Mouse (Mus musculus) cerebellum, adult 2 months (tissue): Measurements from ENCODE around the gene Tchp. TPM values are rescaled to one million over a fixed set of nuclear protein-coding genes. Genes with fewer than 3 reads are reported as not detected.
A peak's percentile ranks its signal among the peaks of the same experiment; 100 is the strongest.

Experiments used
- DNase-seq, 2 experiments: peaks; one replicate each; pipeline ENCODE4 v3.0.0; 2021
- H3K27ac ChIP-seq: fragments of 200-500 bp; 2 replicates; pipeline ENCODE4 v1.5.1; 2012; ENCODE audit warnings: low read length, control low read depth, inconsistent platforms; ENCODE audit not compliant: insufficient read depth
- H3K27me3 ChIP-seq: fragments of 200-500 bp; 2 replicates; pipeline ENCODE4 v1.6.1; 2012; ENCODE audit warnings: inconsistent platforms, mild to moderate bottlenecking, low read length, moderate library complexity; ENCODE audit not compliant: control insufficient read depth, insufficient read depth
- H3K4me1 ChIP-seq: fragments of 200-500 bp; 2 replicates; pipeline ENCODE4 v1.6.1; 2011; ENCODE audit warnings: low read length; ENCODE audit not compliant: control insufficient read depth, insufficient read depth
- H3K4me3 ChIP-seq: fragments of 200-500 bp; replicated peaks from 2 replicates; pipeline ENCODE3; 2011; ENCODE audit warnings: mild to moderate bottlenecking, low read depth, low read length, control low read depth; ENCODE audit not compliant: insufficient read depth
- CTCF ChIP-seq: fragments of 200-500 bp; IDR thresholded peaks from 2 replicates; pipeline ENCODE4 v1.5.1; 2011; ENCODE audit warnings: low read depth, mild to moderate bottlenecking, control low read depth, low read length, moderate library complexity, borderline replicate concordance; ENCODE audit not compliant: insufficient read depth
- POLR2A ChIP-seq: fragments of 200-500 bp; IDR thresholded peaks from 2 replicates; pipeline ENCODE4 v1.6.1; 2011; ENCODE audit warnings: low read length, control low read depth, borderline replicate concordance; ENCODE audit not compliant: insufficient read depth
- WGBS: fragments of 180-500 bp; shearing (Covaris S2); methylation state at CpG from one replicate; pipeline ENCODE4 v1.1.7; 2018; 5-methylcytosine and 5-hydroxymethylcytosine counted together
- polyA plus RNA-seq: library from polyadenylated mRNA; depleted of rRNA; stranded (reverse); fragments of >200 nt; gene quantifications from 2 replicates; pipeline ENCODE4 v1.2.3, GENCODE M21; 2012

Tchp gene
- polyA plus RNA-seq, 1 experiment = 33.9 TPM

- no peak for TF ChIP-seq POLR2A
- TF ChIP-seq CTCF = peak; percentile 7; the same call in 1 of the 2 replicates
- H3K4me1 ChIP-seq = no peaks in the 10 kb centered on the region
- DNase-seq = no peak
- no peaks in the 10 kb centered on the region for H3K27me3 ChIP-seq
- no peak overlapping the region for H3K4me3 ChIP-seq
- WGBS = 86% methylated on average over 13 of the region's 13 CpGs
- H3K27ac ChIP-seq = no peak overlapping the region
These were observed 34.4 kb upstream of the Tchp start for GRCm38 (mm10) chr5:114673114-114673513.

- Histone ChIP-seq H3K4me3 (no peak overlapping the region), H3K27ac (no peak overlapping the region), H3K4me1 (peaks cover 1% of the 10 kb centered on the region; the same call in 1 of the 2 replicates), H3K27me3 (no peaks in the 10 kb centered on the region)
- 80% methylated on average over 8 of the region's 8 CpGs for WGBS
- DNase-seq = no peak
- TF ChIP-seq CTCF (no peak), POLR2A (no peak)
These were observed 33.0 kb upstream of the Tchp start for GRCm38 (mm10) chr5:114674594-114674993.

GRCm38 (mm10) chr5:114679841-114680591, 27.5 kb upstream of the Tchp start:
- Histone ChIP-seq H3K27ac (no peak overlapping the region), H3K4me3 (no peak overlapping the region), H3K4me1 (peaks cover 20% of the 10 kb centered on the region), H3K27me3 (no peaks in the 10 kb centered on the region)
- DNase-seq = peak in 1 of 2 experiments; percentile 31
- TF ChIP-seq POLR2A (no peak), CTCF (no peak)
- 54% methylated on average over 17 of the region's 17 CpGs for WGBS

GRCm38 (mm10) chr5:114680676-114681285, 26.8 kb upstream of the Tchp start:
- Histone ChIP-seq H3K4me1 (peaks cover 20% of the 10 kb centered on the region), H3K27me3 (no peaks in the 10 kb centered on the region), H3K27ac (no peak overlapping the region), H3K4me3 (no peak overlapping the region)
- no peak for DNase-seq
- WGBS = 94% methylated on average over 19 of the region's 19 CpGs
- no peak for TF ChIP-seq CTCF
- no peak for TF ChIP-seq POLR2A

- WGBS = 34% methylated on average over 8 of the region's 8 CpGs
- DNase-seq = peak; percentile 65 to 83
- H3K27ac ChIP-seq = no peak overlapping the region
These were observed 25.8 kb upstream of the Tchp start for GRCm38 (mm10) chr5:114681717-114682116.

GRCm38 (mm10) chr5:114685986-114686385, 21.6 kb upstream of the Tchp start:
- 94% methylated on average over 5 of the region's 5 CpGs for WGBS
- TF ChIP-seq CTCF = no peak
- H3K27ac ChIP-seq = no peak overlapping the region
- H3K27me3 ChIP-seq = no peaks in the 10 kb centered on the region
- H3K4me1 ChIP-seq = peaks cover 28% of the 10 kb centered on the region
- no peak for DNase-seq
- no peak overlapping the region for H3K4me3 ChIP-seq

More at GRCm38 (mm10) chr5:114681717-114682116, 25.8 kb upstream of the Tchp start:
- TF ChIP-seq CTCF = no peak
- TF ChIP-seq POLR2A = no peak
- Histone ChIP-seq H3K4me1 (peaks cover 20% of the 10 kb centered on the region), H3K4me3 (no peak overlapping the region), H3K27me3 (no peaks in the 10 kb centered on the region)

GRCm38 (mm10) chr5:114686726-114687210, 20.8 kb upstream of the Tchp start:
- peaks cover 28% of the 10 kb centered on the region for H3K4me1 ChIP-seq
- no peaks in the 10 kb centered on the region for H3K27me3 ChIP-seq
- H3K27ac ChIP-seq = no peak overlapping the region
- WGBS = 77% methylated on average over 7 of the region's 7 CpGs
- TF ChIP-seq POLR2A (no peak), CTCF (no peak)
- H3K4me3 ChIP-seq = no peak overlapping the region
- DNase-seq = no peak

GRCm38 (mm10) chr5:114687901-114688300, 19.7 kb upstream of the Tchp start:
- no peaks in the 10 kb centered on the region for H3K27me3 ChIP-seq
- TF ChIP-seq POLR2A (no peak), CTCF (no peak)
- H3K4me1 ChIP-seq = peaks cover 25% of the 10 kb centered on the region
- no peak overlapping the region for H3K4me3 ChIP-seq
- H3K27ac ChIP-seq = no peak overlapping the region
- DNase-seq = no peak
